Mouse (Mus musculus) midbrain, embryonic 11.5 days (tissue): Measurements from ENCODE around the gene Clta. TPM values are rescaled to one million over a fixed set of nuclear protein-coding genes. Genes with fewer than 3 reads are reported as not detected.

Experiments used
- ATAC-seq: fragments of 200-750 bp; cut with Nextera tagmentation; 2 replicates; pipeline ENCODE4 v1.8.0; 2017; ENCODE audit warnings: moderate TSS enrichment, moderate library complexity; ENCODE audit not compliant: low FRiP score
- DNase-seq: peaks from one replicate; pipeline ENCODE4 v3.0.0; 2015; ENCODE audit warnings: low spot score; ENCODE audit errors: missing footprints
- H3K27ac ChIP-seq: fragments of 300-500 bp; sonication (generic); 2 replicates; pipeline ENCODE4 v1.5.1; 2014; ENCODE audit warnings: low read depth, low read length
- H3K27me3 ChIP-seq: fragments of 300-500 bp; sonication (generic); 2 replicates; pipeline ENCODE4 v1.6.1; 2014; ENCODE audit warnings: mild to moderate bottlenecking, low read length, moderate library complexity, mixed read lengths; ENCODE audit not compliant: control insufficient read depth, insufficient read depth
- H3K36me3 ChIP-seq: fragments of 300-500 bp; sonication (generic); 2 replicates; pipeline ENCODE4 v1.6.1; 2014; ENCODE audit warnings: mild to moderate bottlenecking, low read length, moderate library complexity, mixed read lengths; ENCODE audit not compliant: control insufficient read depth, insufficient read depth
- H3K4me1 ChIP-seq: fragments of 300-500 bp; sonication (generic); 2 replicates; pipeline ENCODE4 v1.6.1; 2014; ENCODE audit warnings: low read length; ENCODE audit not compliant: control insufficient read depth, insufficient read depth
- H3K4me2 ChIP-seq: fragments of 300-500 bp; sonication (generic); 2 replicates; pipeline ENCODE4 v1.6.1; 2014; ENCODE audit warnings: mild to moderate bottlenecking, moderate library complexity
- H3K4me3 ChIP-seq: fragments of 300-500 bp; sonication (generic); 2 replicates; pipeline ENCODE4 v1.5.1; 2014; ENCODE audit warnings: low read depth, low read length
- H3K9ac ChIP-seq: fragments of 300-500 bp; sonication (generic); 2 replicates; pipeline ENCODE4 v1.6.1; 2014; ENCODE audit warnings: low read length
- H3K9me3 ChIP-seq: fragments of 300-500 bp; sonication (generic); 2 replicates; pipeline ENCODE4 v1.6.1; 2016; ENCODE audit warnings: low read length; ENCODE audit not compliant: control insufficient read depth
- WGBS: fragments of 180-500 bp; shearing (Covaris S2); extraction: QIAGEN DNeasy Blood & Tissue Kit; methylation state at CpG from one replicate; pipeline ENCODE4 v1.1.7; 2014; 5-methylcytosine and 5-hydroxymethylcytosine counted together
- polyA plus RNA-seq: library from polyadenylated mRNA; unstranded; fragments of >200 nt; fragmentation: Nextera tagmentation; extraction: Ambion mirVana; gene quantifications from 2 replicates; pipeline ENCODE4 v1.2.1, GENCODE M21; 2014

Clta gene
- polyA plus RNA-seq, 1 experiment from 2014 or later, result 226 TPM

DNA sequence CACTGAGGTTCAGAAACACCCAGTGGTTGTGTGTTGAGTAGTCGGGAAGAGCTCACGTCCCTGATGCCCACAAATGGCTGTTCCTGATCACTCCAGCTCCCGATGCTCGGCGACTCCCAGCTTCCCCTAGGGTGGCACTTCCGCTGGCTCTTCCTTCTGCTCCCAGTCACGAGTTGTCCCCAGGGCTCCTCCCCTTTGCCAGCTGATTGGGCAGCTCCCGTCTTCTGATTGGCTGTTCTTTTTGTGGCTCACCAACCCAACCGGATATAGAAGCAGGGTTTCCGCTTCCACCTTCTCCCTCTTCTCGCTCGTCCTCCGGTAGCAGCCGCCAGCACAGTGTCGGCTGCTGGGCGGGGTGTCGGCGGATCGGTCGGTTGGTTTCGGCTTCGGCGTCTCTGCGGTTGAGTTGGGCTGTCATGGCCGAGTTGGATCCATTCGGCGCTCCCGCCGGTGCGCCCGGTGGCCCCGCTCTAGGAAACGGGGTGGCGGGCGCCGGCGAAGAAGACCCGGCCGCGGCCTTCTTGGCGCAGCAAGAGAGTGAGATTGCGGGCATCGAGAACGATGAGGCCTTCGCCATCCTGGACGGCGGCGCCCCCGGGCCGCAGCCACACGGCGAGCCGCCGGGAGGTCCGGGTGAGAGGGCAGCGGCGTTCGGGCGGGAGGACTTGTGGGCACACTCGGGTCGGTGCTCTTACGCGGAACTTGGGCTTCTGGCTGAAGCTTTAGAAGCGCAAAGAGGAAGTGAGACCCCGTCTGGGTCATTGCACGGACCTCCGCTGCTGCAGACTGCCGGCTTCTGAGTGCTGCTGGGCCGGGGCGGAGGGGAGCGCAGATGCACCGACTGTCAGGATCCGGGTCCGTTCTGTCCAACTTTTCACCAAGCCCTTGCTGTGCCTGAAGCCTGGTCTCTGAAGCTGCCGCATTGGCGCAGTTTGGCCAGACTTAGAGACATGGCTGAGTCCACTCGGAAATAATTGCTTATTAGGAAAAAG, 8.4 kb downstream of the Clta start:
- ATAC-seq, result peak; percentile 99
- Histone ChIP-seq H3K9me3 (no peaks in the 10 kb centered on the region), H3K9ac (peak overlapping the region; percentile 78), H3K4me2 (peak overlapping the region; percentile 88), H3K27me3 (peaks cover 3% of the 10 kb centered on the region; the same call in 1 of the 2 replicates), H3K4me3 (peak overlapping the region; percentile 82), H3K27ac (no peak overlapping the region), H3K4me1 (peaks cover 13% of the 10 kb centered on the region), H3K36me3 (no peaks in the 10 kb centered on the region)
- WGBS, result under 1% methylated on average over 77 of the region's 77 CpGs
- DNase-seq, result peak; percentile 96

DNA sequence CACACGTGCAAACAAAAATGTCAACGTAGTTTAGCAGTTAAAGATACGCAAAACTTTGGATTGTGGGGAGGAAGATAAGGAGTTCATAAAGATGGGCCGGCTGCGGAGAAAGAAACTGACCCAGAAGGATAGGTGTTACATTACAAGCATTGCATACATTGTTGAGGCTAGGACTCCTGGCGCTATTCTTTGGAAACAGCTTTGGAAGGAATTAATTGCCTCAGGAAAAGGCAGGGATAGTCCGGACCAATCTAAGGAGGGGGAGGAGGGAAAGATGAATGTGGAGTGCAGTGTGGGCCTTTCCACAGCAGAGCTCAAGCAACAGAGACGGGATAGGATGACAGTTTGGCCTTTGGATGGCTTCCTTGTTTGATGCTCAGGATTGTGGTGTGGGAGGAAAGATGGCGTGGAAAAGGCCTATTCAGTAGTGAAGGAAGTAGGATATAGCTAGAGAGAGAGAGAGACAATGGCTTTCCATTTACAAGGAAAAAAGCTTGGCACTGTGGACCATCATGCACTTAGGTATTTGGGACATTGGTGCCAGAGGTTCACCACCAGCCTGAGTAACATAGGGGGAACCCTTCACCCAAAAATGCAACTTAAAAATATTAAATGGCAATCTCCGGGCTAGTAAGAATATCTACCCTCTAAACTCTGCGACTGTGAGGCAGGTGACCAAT, 9.3 kb downstream of the Clta start:
- H3K9ac ChIP-seq, result peak overlapping the region; percentile 78
- ATAC-seq (no peak), DNase-seq (no peak)
- H3K27ac ChIP-seq, result no peak overlapping the region
- H3K4me1 ChIP-seq, result peaks cover 13% of the 10 kb centered on the region
- peaks cover 4% of the 10 kb centered on the region; the same call in 1 of the 2 replicates for H3K27me3 ChIP-seq
- H3K4me3 ChIP-seq, result peak overlapping the region; percentile 82
- H3K4me2 ChIP-seq, result peak overlapping the region; percentile 88
- whole genome bisulfite sequencing, result 31% methylated on average over 11 of the region's 11 CpGs
- H3K36me3 ChIP-seq, result no peaks in the 10 kb centered on the region
- no peaks in the 10 kb centered on the region for H3K9me3 ChIP-seq

DNA sequence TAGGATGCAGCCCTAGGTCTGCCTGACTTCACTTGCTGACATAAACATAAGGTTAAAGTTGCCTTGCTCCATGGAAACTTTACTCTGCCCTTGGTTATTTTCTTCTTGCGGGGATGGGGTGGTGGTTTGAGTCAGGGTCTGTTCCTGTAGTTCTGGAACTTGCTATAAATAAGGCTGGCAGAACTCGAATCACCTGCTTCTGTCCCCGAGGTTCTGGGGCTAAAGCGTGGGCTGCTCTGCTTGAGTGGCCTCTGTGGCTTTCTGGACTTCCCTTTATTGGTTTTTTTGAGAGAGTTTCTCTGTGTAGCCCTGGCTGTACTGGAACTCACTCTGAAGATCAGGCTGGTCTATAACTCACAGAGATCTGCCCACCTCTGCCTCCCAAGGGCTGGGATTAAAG, 11.8 kb downstream of the Clta start:
- Histone ChIP-seq H3K9ac (no peak overlapping the region), H3K4me2 (no peak overlapping the region), H3K4me1 (peaks cover 13% of the 10 kb centered on the region), H3K27me3 (peaks cover 26% of the 10 kb centered on the region), H3K36me3 (no peaks in the 10 kb centered on the region), H3K9me3 (no peaks in the 10 kb centered on the region), H3K4me3 (no peak overlapping the region), H3K27ac (no peak overlapping the region)
- no peak for ATAC-seq
- DNase-seq, result no peak
- 93% methylated on average over 4 of the region's 4 CpGs for WGBS

- H3K36me3 ChIP-seq, result no peaks in the 10 kb centered on the region
- DNase-seq (no peak), ATAC-seq (no peak)
- no peak overlapping the region for H3K4me3 ChIP-seq
- no peak overlapping the region for H3K9ac ChIP-seq
- 95% methylated on average over 12 of the region's 12 CpGs for WGBS
- H3K27ac ChIP-seq, result no peak overlapping the region
- peaks cover 33% of the 10 kb centered on the region for H3K27me3 ChIP-seq
- H3K4me2 ChIP-seq, result no peak overlapping the region
- peaks cover 12% of the 10 kb centered on the region for H3K4me1 ChIP-seq
- no peaks in the 10 kb centered on the region for H3K9me3 ChIP-seq
Measured at GRCm38 (mm10) chr4:44016791-44017190, 12.5 kb downstream of the Clta start.

DNA sequence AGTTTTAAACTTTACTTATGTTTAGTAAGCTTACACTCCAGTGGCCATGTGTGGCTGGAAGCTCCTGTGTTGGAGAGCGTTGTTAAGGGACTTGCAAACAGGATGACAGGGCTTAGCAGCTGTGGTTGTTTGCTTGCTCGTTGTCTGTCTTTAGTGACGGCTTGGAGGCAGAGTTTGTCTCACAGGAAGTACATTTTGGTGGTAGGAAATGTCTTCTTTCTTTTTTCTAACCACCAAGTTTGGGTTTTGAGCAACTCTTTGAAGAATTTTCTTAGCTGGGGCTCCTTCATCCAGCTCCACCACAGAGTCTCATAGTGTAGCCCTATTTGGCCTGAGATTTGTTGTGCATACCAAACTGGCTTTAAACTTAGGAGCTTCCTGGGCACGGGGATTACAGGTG, 18.1 kb downstream of the Clta start:
- H3K27me3 ChIP-seq, result peaks cover 88% of the 10 kb centered on the region
- H3K4me1 ChIP-seq, result no peaks in the 10 kb centered on the region
- no peak overlapping the region for H3K9ac ChIP-seq
- no peak overlapping the region for H3K4me3 ChIP-seq
- H3K27ac ChIP-seq, result no peak overlapping the region
- WGBS, result 84% methylated on average over 4 of the region's 4 CpGs
- ATAC-seq (no peak), DNase-seq (no peak)
- H3K9me3 ChIP-seq, result no peaks in the 10 kb centered on the region
- H3K36me3 ChIP-seq, result peaks cover 23% of the 10 kb centered on the region
- no peak overlapping the region for H3K4me2 ChIP-seq

GRCm38 (mm10) chr4:44022766-44023165, 18.5 kb downstream of the Clta start:
- no peak for ATAC-seq
- no peak overlapping the region for H3K4me3 ChIP-seq
- H3K4me2 ChIP-seq, result no peak overlapping the region
- no peak overlapping the region for H3K9ac ChIP-seq
- 95% methylated on average over 11 of the region's 11 CpGs for WGBS
- DNase-seq, result no peak
- peaks cover 25% of the 10 kb centered on the region for H3K36me3 ChIP-seq
- no peaks in the 10 kb centered on the region for H3K9me3 ChIP-seq
- H3K27me3 ChIP-seq, result peaks cover 90% of the 10 kb centered on the region
- H3K27ac ChIP-seq, result no peak overlapping the region
- H3K4me1 ChIP-seq, result peaks cover under 1% of the 10 kb centered on the region

DNA sequence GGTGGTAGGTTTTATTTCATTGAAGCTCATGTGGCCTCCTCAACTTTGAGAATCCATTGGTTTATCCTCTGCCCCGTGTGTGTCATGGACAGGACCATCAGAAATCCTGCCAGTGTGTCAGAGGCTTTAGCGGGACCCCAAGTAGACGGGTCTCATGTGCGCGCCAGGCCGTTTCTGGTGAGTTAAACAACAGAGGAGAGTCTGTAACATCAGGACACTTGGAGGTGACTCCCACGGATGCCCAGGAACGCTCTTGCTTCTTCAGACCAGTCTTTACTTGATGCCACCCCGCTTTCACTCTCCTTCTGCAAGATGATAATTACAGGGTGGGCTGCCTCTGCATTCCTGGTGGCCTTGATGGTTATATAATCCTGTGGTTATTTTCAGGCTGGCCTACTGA, 19.4 kb downstream of the Clta start:
- H3K4me2 ChIP-seq, result no peak overlapping the region
- no peak overlapping the region for H3K27ac ChIP-seq
- no peak overlapping the region for H3K9ac ChIP-seq
- no peak for ATAC-seq
- peaks cover 92% of the 10 kb centered on the region for H3K27me3 ChIP-seq
- no peaks in the 10 kb centered on the region for H3K9me3 ChIP-seq
- H3K4me3 ChIP-seq, result no peak overlapping the region
- no peak for DNase-seq
- WGBS, result 96% methylated on average over 9 of the region's 9 CpGs
- peaks cover 25% of the 10 kb centered on the region for H3K36me3 ChIP-seq
- peaks cover 9% of the 10 kb centered on the region for H3K4me1 ChIP-seq

DNA sequence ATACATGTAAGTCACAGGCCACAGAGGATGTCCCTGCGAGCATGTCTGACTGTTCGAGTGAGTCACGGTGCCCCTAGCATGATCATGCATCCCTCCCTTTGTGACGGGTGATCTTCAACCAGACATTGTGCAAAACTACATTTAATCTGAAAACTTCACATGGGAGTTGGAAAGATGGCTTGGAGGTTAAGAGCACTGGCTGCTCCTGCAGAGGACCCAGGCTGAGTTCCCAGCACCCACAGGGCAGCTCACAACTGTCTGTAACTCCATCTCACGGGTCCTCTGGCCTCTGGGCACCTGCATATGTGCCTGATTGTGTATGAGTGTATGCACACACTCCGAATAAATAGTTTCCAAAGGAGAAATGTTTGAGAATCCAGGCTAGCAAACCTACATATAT, 20.0 kb downstream of the Clta start:
- 96% methylated on average over 6 of the region's 6 CpGs for WGBS
- Histone ChIP-seq H3K4me2 (no peak overlapping the region), H3K36me3 (peaks cover 25% of the 10 kb centered on the region), H3K9ac (no peak overlapping the region), H3K4me1 (peaks cover 13% of the 10 kb centered on the region), H3K27ac (no peak overlapping the region), H3K9me3 (no peaks in the 10 kb centered on the region), H3K4me3 (no peak overlapping the region), H3K27me3 (peaks cover 89% of the 10 kb centered on the region)
- DNase-seq, result no peak
- no peak for ATAC-seq

- WGBS, result 90% methylated on average over 6 of the region's 6 CpGs
- peaks cover 28% of the 10 kb centered on the region for H3K36me3 ChIP-seq
- no peak for ATAC-seq
Measured at GRCm38 (mm10) chr4:44025570-44025969, 21.3 kb downstream of the Clta start.

More at GRCm38 (mm10) chr4:44025570-44025969, 21.3 kb downstream of the Clta start:
- H3K9me3 ChIP-seq, result no peaks in the 10 kb centered on the region
- H3K4me1 ChIP-seq, result peaks cover 16% of the 10 kb centered on the region
- no peak overlapping the region for H3K27ac ChIP-seq
- no peak overlapping the region for H3K4me2 ChIP-seq
- DNase-seq, result no peak
- no peak overlapping the region for H3K9ac ChIP-seq
- H3K4me3 ChIP-seq, result no peak overlapping the region
- peaks cover 91% of the 10 kb centered on the region for H3K27me3 ChIP-seq
